Mouse (Mus musculus): ENCODE data around the gene Gmpr2.

- no peak for TF ChIP-seq POLR2A (IDR thresholded peaks at IDR 0.05; ENCODE audit: extremely low read depth, insufficient read depth, low read length)
- no peak for TF ChIP-seq CTCF (IDR thresholded peaks at IDR 0.05; ENCODE audit: low read depth, low read length)
Measured at GRCm38 (mm10) chr14:55726261-55726660, 54.5 kb downstream of the Gmpr2 start.

Data from liver, adult 2 months (tissue).